Mouse (Mus musculus) CH12.LX (cell line): ENCODE data around the gene Pde1a.

Source experiments
- CHD2 ChIP-seq: IDR thresholded peaks from 2 replicates; pipeline ENCODE4 v1.6.1; 2011; ENCODE audit warnings: low read length, improper control_type of control experiment
- CTCF ChIP-seq, 2 experiments: IDR thresholded peaks in 1 of 2; conservative IDR thresholded peaks in 1 of 2; 2 replicates each; pipeline ENCODE4 v1.5.1; 2011 to 2012; ENCODE audit warnings: low read depth in 2 of 2, low read length in 2 of 2, improper control_type of control experiment in 1 of 2, inconsistent platforms in 1 of 2, mild to moderate bottlenecking in 1 of 2, moderate library complexity in 1 of 2
- HCFC1 ChIP-seq: IDR thresholded peaks from 2 replicates; pipeline ENCODE4 v1.6.1; 2012; ENCODE audit warnings: low read depth, mild to moderate bottlenecking, inconsistent platforms, low read length, improper control_type of control experiment
- POLR2A ChIP-seq: IDR thresholded peaks from 2 replicates; pipeline ENCODE4 v1.6.1; 2011; ENCODE audit warnings: low read depth, mild to moderate bottlenecking, improper control_type of control experiment, low read length
- TCF12 ChIP-seq: IDR thresholded peaks from 2 replicates; pipeline ENCODE4 v1.6.1; 2014; ENCODE audit warnings: low read depth, mild to moderate bottlenecking, inconsistent platforms, low read length, improper control_type of control experiment
- USF1 ChIP-seq: IDR thresholded peaks from 2 replicates; pipeline ENCODE4 v1.6.1; 2014; ENCODE audit warnings: low read depth, mild to moderate bottlenecking, inconsistent platforms, low read length, improper control_type of control experiment

DNA sequence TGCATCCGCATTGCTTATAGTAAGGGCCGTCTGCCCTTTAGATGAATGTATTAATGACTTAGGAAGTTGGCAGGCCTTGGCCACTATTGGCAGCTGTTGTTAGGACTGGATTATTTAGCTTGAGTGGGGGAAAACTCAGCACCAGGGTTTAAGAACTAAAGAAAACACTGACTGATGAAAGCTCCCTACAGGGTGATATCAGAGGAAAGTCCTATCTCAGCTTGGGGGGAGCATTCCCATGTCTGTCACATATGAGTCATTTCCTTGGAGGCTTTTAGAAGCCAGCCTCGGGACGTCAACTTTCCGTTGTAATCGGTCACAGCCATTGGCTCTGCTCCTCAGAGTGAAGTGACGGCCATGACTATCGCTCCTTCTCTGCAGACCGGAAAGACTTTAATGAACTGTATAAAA lies 146.0 kb downstream of the Pde1a start:
- no peak for TF ChIP-seq TCF12
- no peak for TF ChIP-seq HCFC1
- no peak for TF ChIP-seq CHD2
- TF ChIP-seq CTCF (conservative IDR thresholded peaks at IDR 0.05 in 1 of 2, IDR thresholded peaks at IDR 0.05 in 1 of 2; ENCODE audit: low read depth in 2 of 2, low read length in 2 of 2): no peak
- no peak for TF ChIP-seq POLR2A
- TF ChIP-seq USF1: no peak
